ENCODE assay signal across 8 mouse cellular contexts in genomic region chr7:29281201-29282073, GRCm38 (mm10). TPM values are rescaled to one million over a fixed set of nuclear protein-coding genes. Genes with fewer than 3 reads are reported as not detected.
DNase-seq lines count a peak whose midpoint lies in the region; ATAC-seq and TF ChIP-seq lines count a peak whose summit lies in the region.

Spint2 (minus strand) TSS chr7:29281912.

- TF ChIP-seq POLR2A in MEL (IDR thresholded peaks at IDR 0.05; ENCODE audit: control insufficient read depth in 1 of 2, insufficient read depth in 1 of 2, low read depth in 1 of 2, low read length in 2 of 2, poor library complexity in 1 of 2): peak; percentile 57 to 85; a peak in 3 of 4 replicates

- H3K79me2 ChIP-seq in MEL (ENCODE audit: control insufficient read depth, insufficient read depth, low read length, poor library complexity): peaks cover 10% of the 10 kb centered on the region

- peak within 1 kb of the TSS; percentile 57 for H3K27ac ChIP-seq in MEL (ENCODE audit: control insufficient read depth, low read depth, low read length)
- H3K27ac ChIP-seq in heart, embryonic 16.5 days (ENCODE audit: low read length): peak within 1 kb of the TSS; percentile 71

- H3K4me3 ChIP-seq in MEL (ENCODE audit: control insufficient read depth in 1 of 2, insufficient read depth in 1 of 2, low read depth in 2 of 2, low read length in 2 of 2): peak within 1 kb of the TSS; percentile 82 to 89
- H3K4me3 ChIP-seq in heart, embryonic 16.5 days (ENCODE audit: low read length): peak within 1 kb of the TSS; percentile 74

- no peak for TF ChIP-seq RAD21 in MEL (IDR thresholded peaks at IDR 0.05; ENCODE audit: low read depth, low read length)

- peak; percentile 50 for DNase-seq in 416B (ENCODE audit: low read depth)
- DNase-seq in MEL (ENCODE audit: low read depth, low spot score): peak; percentile 81
- peak; percentile 95 for DNase-seq in kidney, postnatal 14 days
- DNase-seq in lung, adult 18-20 months: peak; percentile 90 to 93
- peak; percentile 85 for DNase-seq in thymus, postnatal 25 days

- no peaks in the 10 kb centered on the region for H3K9me3 ChIP-seq in MEL (replicated peaks; ENCODE audit: insufficient read depth, low read length)
- H3K9me3 ChIP-seq in heart, embryonic 16.5 days (replicated peaks; ENCODE audit: control insufficient read depth, low read length): no peaks in the 10 kb centered on the region

- TF ChIP-seq CTCF in MEL (IDR thresholded peaks at IDR 0.05 in 2 of 3, conservative IDR thresholded peaks at IDR 0.05 in 1 of 3; ENCODE audit: control insufficient read depth in 1 of 3, insufficient read depth in 1 of 3, low read depth in 2 of 3, low read length in 3 of 3, poor library complexity in 1 of 3, severe bottlenecking in 1 of 3): peak in 2 of 3 experiments; percentile 8 to 33; a peak in 2 of 6 replicates

- H3K4me1 ChIP-seq in MEL (ENCODE audit: control insufficient read depth in 1 of 2, insufficient read depth in 2 of 2, low read length in 2 of 2): peaks cover 22 to 32% of the 10 kb centered on the region in 2 experiments
- peaks cover 11% of the 10 kb centered on the region for H3K4me1 ChIP-seq in heart, embryonic 16.5 days (ENCODE audit: control insufficient read depth, insufficient read depth, low read length)

- H3K27me3 ChIP-seq in MEL (ENCODE audit: control insufficient read depth in 1 of 2, insufficient read depth in 2 of 2, low read length in 2 of 2): no peaks in the 10 kb centered on the region
- H3K27me3 ChIP-seq in heart, embryonic 16.5 days (ENCODE audit: control insufficient read depth, insufficient read depth, low read length): no peaks in the 10 kb centered on the region

- H3K9ac ChIP-seq in MEL (ENCODE audit: control insufficient read depth, low read depth, low read length, poor library complexity, severe bottlenecking): peak within 1 kb of the TSS; percentile 84
- peak within 1 kb of the TSS; percentile 85 for H3K9ac ChIP-seq in heart, embryonic 16.5 days (ENCODE audit: low read length)

- TF ChIP-seq EP300 in MEL (IDR thresholded peaks at IDR 0.05; ENCODE audit: low read depth in 1 of 2, low read length in 2 of 2): no peak

- peak within 1 kb of the TSS; percentile 92 for H3K4me2 ChIP-seq in heart, embryonic 16.5 days (ENCODE audit: low read depth, low read length)

- WGBS in heart, embryonic 16.5 days: 1% methylated on average over 80 of the region's 80 CpGs

- ATAC-seq in common myeloid progenitor, adult 5-6 weeks (replicated peaks; ENCODE audit: low read depth, poor library complexity, severe bottlenecking): peak; percentile 65
- ATAC-seq in heart, embryonic 16.5 days (replicated peaks; ENCODE audit: extremely low read depth, insufficient read depth, low FRiP score): peak; percentile 47
- ATAC-seq in neutrophil, adult 5-6 weeks (ENCODE audit: extremely low read depth, insufficient number of reproducible peaks, low FRiP score, poor library complexity, severe bottlenecking): peak; percentile 34; the same call in 1 of the 2 replicates

- H3K36me3 ChIP-seq in MEL (ENCODE audit: control insufficient read depth in 1 of 2, insufficient read depth in 2 of 2, low read length in 2 of 2): peaks cover 0 to 19% of the 10 kb centered on the region in 2 experiments; a peak in 2 of 4 replicates
- H3K36me3 ChIP-seq in heart, embryonic 16.5 days (ENCODE audit: control insufficient read depth, insufficient read depth): no peaks in the 10 kb centered on the region

TF ChIP-seq in MEL, 35 proteins besides CTCF, POLR2A, EP300 and RAD21:
- TF ChIP-seq NRF1 (IDR thresholded peaks at IDR 0.05; ENCODE audit: insufficient read depth, low read depth, low read length, poor library complexity, severe bottlenecking) (peak; percentile 81), MXI1 (IDR thresholded peaks at IDR 0.05; ENCODE audit: low read depth, low read length) (no peak), KAT2A (conservative IDR thresholded peaks at IDR 0.05; ENCODE audit: low read depth, low read length) (no peak), MYC (IDR thresholded peaks at IDR 0.05; ENCODE audit: low read depth, low read length) (no peak), GABPA (IDR thresholded peaks at IDR 0.05; ENCODE audit: low read depth, low read length) (no peak), CHD1 (IDR thresholded peaks at IDR 0.05; ENCODE audit: low read depth, low read length) (no peak), MAX (IDR thresholded peaks at IDR 0.05; ENCODE audit: low read length) (no peak), E2F4 (IDR thresholded peaks at IDR 0.05; ENCODE audit: borderline replicate concordance, low read depth, low read length) (no peak), TCF12 (IDR thresholded peaks at IDR 0.05; ENCODE audit: low read depth, low read length) (peak; percentile 51), JUND (IDR thresholded peaks at IDR 0.05; ENCODE audit: low read depth, low read length) (no peak), ZNF384 (IDR thresholded peaks at IDR 0.05; ENCODE audit: low read depth, low read length) (no peak), MAZ (IDR thresholded peaks at IDR 0.05; ENCODE audit: low read depth, low read length) (no peak), USF2 (IDR thresholded peaks at IDR 0.05; ENCODE audit: borderline replicate concordance in 1 of 2, insufficient read depth in 1 of 2, low read depth in 1 of 2, low read length in 2 of 2) (no peak), BHLHE40 (IDR thresholded peaks at IDR 0.05; ENCODE audit: borderline replicate concordance, low read depth, low read length) (no peak), MAFK (IDR thresholded peaks at IDR 0.05; ENCODE audit: borderline replicate concordance, low read depth, low read length) (no peak), GATA1 (IDR thresholded peaks at IDR 0.05; ENCODE audit: low read depth, low read length) (no peak), NELFE (IDR thresholded peaks at IDR 0.05; ENCODE audit: low read depth, low read length) (peak; percentile 53; the same call in 1 of the 2 replicates), ZKSCAN1 (IDR thresholded peaks at IDR 0.05; ENCODE audit: low read depth, low read length) (no peak), POLR2AphosphoS5 (IDR thresholded peaks at IDR 0.05; ENCODE audit: borderline replicate concordance, low read depth, low read length) (no peak), RCOR1 (IDR thresholded peaks at IDR 0.05; ENCODE audit: low read depth, low read length) (no peak), MYB (IDR thresholded peaks at IDR 0.05; ENCODE audit: low read depth, low read length) (peak; percentile 21; the same call in 1 of the 2 replicates), MEF2A (IDR thresholded peaks at IDR 0.05; ENCODE audit: extremely low read depth, insufficient replicate concordance, low read depth, low read length, poor library complexity, severe bottlenecking) (no peak), CHD2 (IDR thresholded peaks at IDR 0.05; ENCODE audit: low read length) (peak; percentile 60), TAL1 (IDR thresholded peaks at IDR 0.05; ENCODE audit: low read length) (no peak), SIN3A (IDR thresholded peaks at IDR 0.05; ENCODE audit: low read length) (0 out of 2 replicates have a peak, but pooled peaks have one; percentile 16), UBTF (IDR thresholded peaks at IDR 0.05; ENCODE audit: borderline replicate concordance, insufficient read depth, low read depth, low read length) (no peak), HCFC1 (IDR thresholded peaks at IDR 0.05; ENCODE audit: low read depth, low read length) (peak; percentile 56; the same call in 1 of the 2 replicates)

RNA-seq across cellular contexts. Expression of gene Spint2, which starts in this region (rescaled TPM):
- total RNA-seq in MEL (2012; rRNA removed): 71.9 and 78.1 TPM in 2 replicates
- 100 to 1,000 TPM in 1 of 2 experiments, not detected in 1; 131 TPM for polyA plus RNA-seq in MEL (2012; ENCODE audit: insufficient read depth in 1 of 2, insufficient read length in 2 of 2, low read depth in 1 of 2, low replicate concordance in 2 of 2, missing spikeins in 1 of 2)
- 25.3 and 28.6 TPM in 2 replicates for total RNA-seq in common myeloid progenitor, adult 5-6 weeks (2017)
- 114 and 116 TPM in 2 replicates for polyA plus RNA-seq in heart, embryonic 16.5 days (2015; fragmentation: Nextera tagmentation; extraction: Ambion mirVana)
- total RNA-seq in neutrophil, adult 5-6 weeks (2017): 14.1 and 14.3 TPM in 2 replicates

Comparison
In these comparisons a context has a peak if more than half of its experiments do, and no peak if none do; other contexts are left out.
1. Peak in every context shown above with its lines: DNase-seq, ATAC-seq, H3K4me3 ChIP-seq and H3K27ac ChIP-seq.